Mouse (Mus musculus): Measurements from ENCODE around the gene Tube1. TPM values are rescaled to one million over a fixed set of nuclear protein-coding genes. Genes with fewer than 3 reads are reported as not detected.

Gene Tube1
- total RNA-seq (2021): 1 to 10 TPM; 4.1 to 4.4 TPM
- long read RNA-seq, experiment 1, partial matches to known transcripts: 1 of 2 reads
- long read RNA-seq, experiment 1, other reads (novel, unspliced or antisense): 0 of 2 reads
- long read RNA-seq, experiment 2, partial matches to known transcripts: 0 of 2 reads
- long read RNA-seq, experiment 2, other reads (novel, unspliced or antisense): 2 of 2 reads

- DNase-seq (ENCODE audit: low spot score in 2 of 2): peak; percentile 64 to 87
These were observed at the start of gene Tube1, which contains the start of gene Fam229b for GRCm38 (mm10) chr10:39133462-39134310. Gene Tube1, plus strand, starts transcription at chr10:39133976. Gene Fam229b, minus strand, starts transcription at chr10:39133914.

GRCm38 (mm10) chr10:39096981-39097380 is 36.8 kb upstream of the Tube1 start:
- DNase-seq (ENCODE audit: low spot score in 2 of 2): peak in 1 of 2 experiments; percentile 30

GRCm38 (mm10) chr10:39098746-39099145 is 35.0 kb upstream of the Tube1 start:
- DNase-seq (ENCODE audit: low spot score in 2 of 2): no peak

GRCm38 (mm10) chr10:39104803-39105449 is 28.9 kb upstream of the Tube1 start:
- no peak for DNase-seq (ENCODE audit: low spot score in 2 of 2)

DNA sequence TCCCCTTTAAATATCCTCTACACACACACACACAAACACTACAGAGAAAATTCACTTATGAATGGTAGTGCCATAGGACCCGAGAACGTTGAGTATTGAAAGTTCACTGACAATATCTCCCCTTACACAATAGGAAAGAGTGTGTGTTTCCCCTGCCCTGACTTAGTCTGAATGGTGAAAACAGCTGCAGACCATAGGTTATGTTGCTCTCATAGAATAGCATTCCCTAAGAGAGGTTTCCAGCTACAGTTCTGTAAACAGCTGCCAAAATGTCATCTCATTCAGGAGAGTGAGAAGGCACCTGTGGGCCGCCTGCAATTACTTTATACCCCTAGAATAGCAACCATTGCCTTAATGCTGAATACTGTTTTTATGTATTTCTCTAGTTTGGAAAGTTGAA is 27.4 kb upstream of the Tube1 start:
- DNase-seq (ENCODE audit: low spot score in 2 of 2): no peak

GRCm38 (mm10) chr10:39106935-39107334 is 26.8 kb upstream of the Tube1 start:
- DNase-seq (ENCODE audit: low spot score in 2 of 2): no peak

DNA sequence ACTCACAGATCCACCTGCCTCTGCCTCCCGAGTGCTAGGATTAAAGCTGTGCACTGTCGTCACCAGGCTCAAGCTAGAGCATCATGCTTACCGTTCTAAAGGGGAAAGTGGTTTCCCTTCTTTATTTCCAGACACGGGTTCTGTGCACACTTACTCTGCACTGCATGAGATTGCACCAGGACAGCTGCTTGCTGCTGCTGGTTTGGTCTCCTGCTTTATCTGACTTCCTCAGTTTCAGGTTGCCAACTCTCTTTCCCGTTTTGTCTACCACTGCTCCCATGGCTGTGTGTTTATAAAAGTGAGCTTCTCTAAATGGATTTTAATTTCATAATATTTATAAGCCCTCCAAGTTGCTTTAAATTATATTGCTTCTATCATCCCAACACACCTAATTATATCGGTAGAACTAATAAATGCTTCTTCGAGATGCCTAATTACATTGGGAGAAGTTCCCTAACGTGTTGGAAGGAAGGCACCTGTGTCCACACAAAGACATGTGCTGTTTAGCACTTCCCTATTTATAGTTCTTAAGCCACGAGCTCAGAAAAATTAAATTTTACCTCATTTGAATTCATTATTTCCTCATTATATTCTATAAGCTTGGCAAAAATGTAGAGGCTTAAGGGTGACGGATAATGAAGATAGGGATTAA is 24.8 kb upstream of the Tube1 start:
- no peak for DNase-seq (ENCODE audit: low spot score in 2 of 2)

- DNase-seq (ENCODE audit: low spot score in 2 of 2): no peak
These were observed 24.3 kb upstream of the Tube1 start for GRCm38 (mm10) chr10:39109489-39109874.

GRCm38 (mm10) chr10:39121412-39121811 is 12.4 kb upstream of the Tube1 start:
- no peak for DNase-seq (ENCODE audit: low spot score in 2 of 2)

- no peak for DNase-seq (ENCODE audit: low spot score in 2 of 2)
These were observed 4.0 kb downstream of the Tube1 start for GRCm38 (mm10) chr10:39137766-39138165.

GRCm38 (mm10) chr10:39138761-39139160 is 5.0 kb downstream of the Tube1 start:
- DNase-seq (ENCODE audit: low spot score in 2 of 2): no peak

- DNase-seq (ENCODE audit: low spot score in 2 of 2): no peak
These were observed 7.1 kb downstream of the Tube1 start for GRCm38 (mm10) chr10:39140843-39141242.

- DNase-seq (ENCODE audit: low spot score in 2 of 2): no peak
These were observed 7.6 kb downstream of the Tube1 start for GRCm38 (mm10) chr10:39141401-39141800.

GRCm38 (mm10) chr10:39142216-39142615 is 8.4 kb downstream of the Tube1 start:
- no peak for DNase-seq (ENCODE audit: low spot score in 2 of 2)

- no peak for DNase-seq (ENCODE audit: low spot score in 2 of 2)
These were observed 22.9 kb downstream of the Tube1 start for GRCm38 (mm10) chr10:39156719-39157118.

DNA sequence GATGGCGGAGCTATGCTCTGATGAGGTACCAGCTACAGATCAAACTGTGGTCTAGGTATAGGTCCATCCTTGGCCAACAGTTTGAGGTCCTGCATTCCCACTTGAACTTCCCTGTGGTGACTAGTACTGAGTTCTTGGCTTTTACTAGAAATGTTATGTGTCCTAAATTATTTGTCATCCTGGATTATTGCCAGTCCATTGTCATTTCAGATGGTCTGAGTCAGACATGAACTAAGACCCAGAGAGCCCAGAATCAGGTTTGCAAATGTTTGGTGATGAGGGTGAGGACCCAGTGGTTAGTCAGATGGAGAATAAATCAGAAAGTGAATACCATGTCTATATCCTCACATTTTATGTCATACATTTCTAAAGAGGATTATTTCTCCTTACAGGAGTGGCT is 23.5 kb downstream of the Tube1 start:
- no peak for DNase-seq (ENCODE audit: low spot score in 2 of 2)

DNA sequence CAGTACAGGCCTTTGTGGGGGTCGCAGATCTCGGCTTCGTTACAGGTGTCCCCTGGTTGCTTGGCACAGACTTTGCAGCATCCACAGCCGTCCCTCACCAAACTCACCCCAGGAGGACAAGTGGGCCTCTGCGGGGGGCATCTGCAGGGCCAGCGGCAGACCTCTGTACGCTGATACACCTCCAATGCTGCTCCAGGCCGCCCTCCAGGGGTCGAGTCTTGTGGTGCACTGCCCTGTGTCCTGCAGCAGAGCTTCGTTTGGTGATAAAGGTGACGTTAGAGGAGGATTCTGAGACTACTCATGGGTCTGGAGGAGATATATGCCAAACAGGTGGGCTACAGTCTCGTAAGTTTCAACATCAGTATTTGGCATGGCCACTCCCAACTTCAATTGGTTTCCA is 24.5 kb downstream of the Tube1 start:
- no peak for DNase-seq (ENCODE audit: low spot score in 2 of 2)

- no peak for DNase-seq (ENCODE audit: low spot score in 2 of 2)
These were observed 27.6 kb downstream of the Tube1 start for GRCm38 (mm10) chr10:39161406-39161805.

- no peak for DNase-seq (ENCODE audit: low spot score in 2 of 2)
These were observed 29.1 kb downstream of the Tube1 start for GRCm38 (mm10) chr10:39162666-39163484.

- DNase-seq (ENCODE audit: low spot score in 2 of 2): no peak
These were observed 29.9 kb downstream of the Tube1 start, which contains the start of gene Ccn6 for GRCm38 (mm10) chr10:39163694-39164093. Gene Ccn6, minus strand, starts transcription at chr10:39163794.

All from gastrocnemius, postnatal 4 days (tissue).